Mouse (Mus musculus) hindbrain, embryonic 11.5 days (tissue): ENCODE measurements around the gene Commd1. TPM values are rescaled to one million over a fixed set of nuclear protein-coding genes. Genes with fewer than 3 reads are reported as not detected.

ENCODE experiments used
- ATAC-seq: fragments of 200-750 bp; cut with Nextera tagmentation; 2 replicates; pipeline ENCODE4 v1.8.0; 2017; ENCODE audit warnings: mild to moderate bottlenecking, moderate TSS enrichment, moderate library complexity; ENCODE audit not compliant: low FRiP score
- DNase-seq: peaks from one replicate; pipeline ENCODE4 v3.0.0-alpha.2; 2015; ENCODE audit warnings: low spot score
- H3K27ac ChIP-seq: fragments of 300-500 bp; sonication (generic); 2 replicates; pipeline ENCODE4 v1.5.1; 2014; ENCODE audit warnings: mild to moderate bottlenecking, low read depth, low read length
- H3K27me3 ChIP-seq: fragments of 300-500 bp; sonication (generic); 2 replicates; pipeline ENCODE4 v1.6.1; 2014; ENCODE audit warnings: mild to moderate bottlenecking, low read length, moderate library complexity, mixed read lengths; ENCODE audit not compliant: control insufficient read depth, insufficient read depth
- H3K36me3 ChIP-seq: fragments of 300-500 bp; sonication (generic); 2 replicates; pipeline ENCODE4 v1.6.1; 2014; ENCODE audit warnings: mild to moderate bottlenecking, low read length, moderate library complexity, mixed read lengths; ENCODE audit not compliant: control insufficient read depth, insufficient read depth
- H3K4me1 ChIP-seq: fragments of 300-500 bp; sonication (generic); replicated peaks from 2 replicates; pipeline ENCODE4 v1.6.1; 2014; ENCODE audit warnings: low read length, mixed read lengths; ENCODE audit not compliant: control insufficient read depth, insufficient read depth
- H3K4me2 ChIP-seq: fragments of 300-500 bp; sonication (generic); replicated peaks from 2 replicates; pipeline ENCODE4 v1.6.1; 2014; ENCODE audit warnings: mild to moderate bottlenecking, low read depth, low read length
- H3K4me3 ChIP-seq: fragments of 300-500 bp; sonication (generic); 2 replicates; pipeline ENCODE4 v1.5.1; 2014; ENCODE audit warnings: low read depth, low read length
- H3K9ac ChIP-seq: fragments of 300-500 bp; sonication (generic); 2 replicates; pipeline ENCODE4 v1.6.1; 2014; ENCODE audit warnings: low read depth, low read length
- H3K9me3 ChIP-seq: fragments of 300-500 bp; sonication (generic); 2 replicates; pipeline ENCODE4 v1.6.1; 2016; ENCODE audit warnings: low read length; ENCODE audit not compliant: control insufficient read depth
- WGBS: fragments of 180-500 bp; shearing (Covaris S2); extraction: QIAGEN DNeasy Blood & Tissue Kit; methylation state at CpG from one replicate; pipeline ENCODE4 v1.1.7; 2014; 5-methylcytosine and 5-hydroxymethylcytosine counted together
- polyA plus RNA-seq: library from polyadenylated mRNA; unstranded; fragments of >200 nt; fragmentation: Nextera tagmentation; extraction: Ambion mirVana; gene quantifications from 2 replicates; pipeline ENCODE4 v1.2.1, GENCODE M21; 2014

Gene Commd1
- polyA plus RNA-seq, 1 experiment from 2014 or later = 411 TPM

GRCm38 (mm10) chr11:22998308-22998707 is 16.1 kb upstream of the Commd1 start:
- Histone ChIP-seq H3K9ac (no peak overlapping the region), H3K27ac (no peak overlapping the region), H3K4me2 (no peak overlapping the region), H3K27me3 (no peaks in the 10 kb centered on the region), H3K4me1 (no peaks in the 10 kb centered on the region), H3K36me3 (peaks cover 22% of the 10 kb centered on the region), H3K9me3 (no peaks in the 10 kb centered on the region), H3K4me3 (no peak overlapping the region)
- 78% methylated on average over 1 of the region's 1 CpGs for WGBS
- DNase-seq (no peak), ATAC-seq (no peak)

DNA sequence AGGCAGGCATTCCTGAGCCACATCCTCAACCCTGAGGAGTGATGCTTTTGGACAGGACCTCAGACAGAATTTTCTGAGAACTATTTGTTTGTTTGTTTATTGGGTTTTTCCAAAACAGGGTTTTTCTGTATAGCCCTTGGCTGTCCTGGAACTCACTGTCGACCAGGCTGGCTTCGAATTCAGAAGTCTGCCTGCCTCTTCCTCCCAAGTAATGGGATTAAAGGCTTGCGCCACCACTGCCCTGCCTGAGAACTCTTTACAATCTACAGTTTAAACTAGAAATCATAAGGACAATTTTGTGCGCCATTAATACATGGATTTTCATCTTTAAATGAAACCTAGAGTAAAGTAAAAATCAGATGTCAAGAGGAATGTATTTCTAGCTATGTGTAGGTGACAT is 13.3 kb upstream of the Commd1 start:
- Histone ChIP-seq H3K4me3 (no peak overlapping the region), H3K4me1 (peaks cover 3% of the 10 kb centered on the region; the same call in 1 of the 2 replicates), H3K9me3 (no peaks in the 10 kb centered on the region), H3K9ac (no peak overlapping the region), H3K27ac (no peak overlapping the region), H3K36me3 (peaks cover 12% of the 10 kb centered on the region), H3K27me3 (no peaks in the 10 kb centered on the region), H3K4me2 (no peak overlapping the region)
- WGBS = 93% methylated on average over 4 of the region's 4 CpGs
- DNase-seq (no peak), ATAC-seq (no peak)

DNA sequence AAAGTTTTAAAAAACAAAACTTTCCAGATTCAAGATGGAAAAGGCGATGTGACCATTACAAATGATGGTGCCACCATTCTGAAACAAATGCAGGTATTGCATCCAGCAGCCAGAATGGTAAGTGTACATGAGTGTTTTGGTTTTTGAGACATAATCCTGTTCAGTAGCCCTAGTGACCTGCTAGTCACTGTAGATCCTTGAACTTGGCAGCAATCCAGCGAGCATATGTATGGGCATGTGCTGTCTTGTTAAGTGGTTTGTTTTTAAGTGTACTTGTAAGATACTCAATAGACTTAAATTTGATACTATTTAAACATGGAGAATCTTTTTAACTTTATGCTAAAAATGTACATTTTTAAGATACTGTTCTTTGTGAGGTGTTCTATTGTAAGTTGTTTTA is 12.1 kb upstream of the Commd1 start:
- no peak overlapping the region for H3K9ac ChIP-seq
- ATAC-seq = no peak
- H3K4me3 ChIP-seq = no peak overlapping the region
- H3K36me3 ChIP-seq = peaks cover 5% of the 10 kb centered on the region
- no peaks in the 10 kb centered on the region for H3K9me3 ChIP-seq
- H3K4me2 ChIP-seq = no peak overlapping the region
- no peak overlapping the region for H3K27ac ChIP-seq
- H3K27me3 ChIP-seq = no peaks in the 10 kb centered on the region
- peaks cover 3% of the 10 kb centered on the region; the same call in 1 of the 2 replicates for H3K4me1 ChIP-seq
- DNase-seq = no peak
- WGBS = 96% methylated on average over 2 of the region's 2 CpGs

DNA sequence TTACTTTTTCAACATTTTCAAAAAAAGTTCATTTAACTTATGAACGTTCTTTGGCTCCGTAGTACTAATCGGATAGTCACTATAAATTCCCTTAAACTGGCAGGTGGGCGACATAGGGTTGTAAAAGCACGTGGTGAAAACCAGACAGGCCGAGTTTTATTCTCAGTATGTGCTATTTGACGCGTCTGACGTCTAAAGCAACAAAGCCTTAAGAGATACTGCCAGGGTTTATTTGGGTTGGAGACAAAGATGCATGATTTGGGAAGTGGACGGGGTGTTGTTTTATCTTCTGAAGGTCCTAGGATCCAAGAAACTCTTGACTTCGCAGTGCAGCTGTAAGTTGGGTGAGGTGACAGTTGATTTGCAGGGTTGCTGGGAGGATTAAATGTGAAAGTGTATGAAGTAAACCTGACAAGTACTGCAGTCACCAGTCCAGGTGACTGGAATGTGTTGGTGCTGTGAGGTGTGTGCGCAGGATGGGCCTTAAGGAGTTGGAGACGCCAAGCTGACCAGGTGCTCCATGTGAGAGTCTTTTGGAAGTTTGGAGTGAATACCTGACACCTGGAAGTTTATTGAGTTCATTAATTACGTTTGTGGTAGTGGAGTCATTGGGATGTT is 9.1 kb upstream of the Commd1 start:
- 13% methylated on average over 14 of the region's 14 CpGs for WGBS
- H3K27ac ChIP-seq = no peak overlapping the region
- DNase-seq (no peak), ATAC-seq (no peak)
- no peaks in the 10 kb centered on the region for H3K27me3 ChIP-seq
- peak overlapping the region; percentile 96 for H3K4me3 ChIP-seq
- H3K4me2 ChIP-seq = peak overlapping the region; percentile 76
- no peaks in the 10 kb centered on the region for H3K9me3 ChIP-seq
- H3K36me3 ChIP-seq = peaks cover 2% of the 10 kb centered on the region; the same call in 1 of the 2 replicates
- peak overlapping the region; percentile 93 for H3K9ac ChIP-seq
- H3K4me1 ChIP-seq = peaks cover 3% of the 10 kb centered on the region; the same call in 1 of the 2 replicates

DNA sequence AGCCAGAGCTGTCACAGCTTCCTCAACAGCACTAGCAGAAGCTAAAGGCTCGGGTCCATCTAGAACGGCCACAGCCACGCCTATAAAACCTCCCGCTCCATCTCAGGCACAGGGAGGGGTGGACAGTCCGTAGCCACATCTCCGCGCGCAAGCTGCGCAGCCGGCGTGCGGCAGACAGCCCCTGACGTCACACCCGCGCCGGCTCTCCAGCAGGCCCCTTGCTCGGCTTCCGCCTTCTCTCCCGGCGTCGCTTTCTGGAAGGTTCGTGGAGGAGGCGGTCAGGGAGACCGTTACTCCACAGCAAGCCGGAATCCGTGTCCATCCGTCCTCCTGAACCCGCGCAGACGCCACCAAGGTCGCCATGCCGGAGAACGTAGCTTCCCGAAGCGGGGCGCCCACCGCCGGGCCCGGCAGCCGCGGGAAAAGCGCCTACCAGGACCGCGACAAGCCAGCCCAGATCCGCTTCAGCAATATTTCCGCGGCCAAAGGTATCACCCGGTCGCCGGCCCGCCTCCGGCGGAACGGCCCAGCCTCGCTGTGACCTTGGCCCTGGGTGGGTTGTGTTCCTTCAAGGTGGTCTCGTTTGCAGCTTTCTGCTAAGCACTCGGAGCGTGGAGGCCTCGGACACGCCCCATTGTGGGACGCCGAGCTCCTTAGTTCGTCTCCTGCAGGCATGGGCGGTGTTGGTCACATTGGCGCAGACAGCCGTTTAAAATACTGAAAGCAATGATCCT is 8.4 kb upstream of the Commd1 start, which contains the start of gene Cct4:
Gene Cct4 (plus strand): TSS at position 127 of the 734 bp plus-strand sequence.
- Histone ChIP-seq H3K4me1 (peaks cover 3% of the 10 kb centered on the region; the same call in 1 of the 2 replicates), H3K27ac (peak within 1 kb of the TSS; percentile 90), H3K27me3 (no peaks in the 10 kb centered on the region), H3K9ac (peak within 1 kb of the TSS; percentile 93), H3K9me3 (no peaks in the 10 kb centered on the region), H3K4me2 (peak within 1 kb of the TSS; percentile 76), H3K36me3 (peaks cover 2% of the 10 kb centered on the region; the same call in 1 of the 2 replicates), H3K4me3 (peak within 1 kb of the TSS; percentile 96)
- WGBS = 0% methylated on average over 66 of the region's 66 CpGs
- ATAC-seq (peak; percentile 100), DNase-seq (peak; percentile 94)

GRCm38 (mm10) chr11:22989786-22990185 is 7.6 kb upstream of the Commd1 start:
- Histone ChIP-seq H3K4me1 (peaks cover 3% of the 10 kb centered on the region; the same call in 1 of the 2 replicates), H3K9ac (peak overlapping the region; percentile 93), H3K4me2 (peak overlapping the region; percentile 76), H3K27me3 (no peaks in the 10 kb centered on the region), H3K9me3 (no peaks in the 10 kb centered on the region), H3K36me3 (peaks cover 2% of the 10 kb centered on the region; the same call in 1 of the 2 replicates), H3K27ac (peak overlapping the region; percentile 90; the same call in 1 of the 2 replicates), H3K4me3 (peak overlapping the region; percentile 96)
- ATAC-seq (peak; percentile 10), DNase-seq (no peak)
- WGBS = 63% methylated on average over 1 of the region's 1 CpGs

DNA sequence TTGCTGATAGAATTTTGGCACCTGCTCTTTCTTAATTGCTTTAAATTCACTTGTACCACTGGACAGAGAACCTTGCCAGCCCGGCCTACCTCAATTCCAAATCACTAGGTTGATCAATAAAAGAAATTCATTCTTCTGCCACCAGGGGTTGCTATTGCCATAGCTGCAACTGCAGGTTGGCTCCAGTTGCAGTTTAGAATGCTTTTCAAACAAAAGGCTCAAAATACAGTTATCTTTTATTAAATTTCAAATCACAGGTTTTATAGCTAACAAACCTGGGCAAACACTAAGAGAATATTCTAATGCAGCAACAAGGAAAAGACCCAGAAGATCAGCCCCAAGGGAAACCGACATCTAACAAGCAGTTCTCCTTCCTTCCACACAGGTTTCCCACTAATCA is 5.2 kb upstream of the Commd1 start:
- Histone ChIP-seq H3K27ac (no peak overlapping the region), H3K4me3 (no peak overlapping the region), H3K9me3 (no peaks in the 10 kb centered on the region), H3K36me3 (no peaks in the 10 kb centered on the region), H3K9ac (no peak overlapping the region), H3K4me1 (peaks cover 3% of the 10 kb centered on the region; the same call in 1 of the 2 replicates), H3K27me3 (no peaks in the 10 kb centered on the region), H3K4me2 (no peak overlapping the region)
- ATAC-seq (no peak), DNase-seq (peak; percentile 76)
- 58% methylated on average over 2 of the region's 2 CpGs for whole genome bisulfite sequencing

GRCm38 (mm10) chr11:22985510-22985909 is 3.3 kb upstream of the Commd1 start:
- WGBS = 81% methylated on average over 3 of the region's 3 CpGs
- Histone ChIP-seq H3K9ac (no peak overlapping the region), H3K4me2 (no peak overlapping the region), H3K9me3 (no peaks in the 10 kb centered on the region), H3K4me1 (peaks cover 5% of the 10 kb centered on the region; the same call in 1 of the 2 replicates), H3K27ac (no peak overlapping the region), H3K4me3 (no peak overlapping the region), H3K27me3 (no peaks in the 10 kb centered on the region), H3K36me3 (no peaks in the 10 kb centered on the region)
- no peak for DNase-seq
- no peak for ATAC-seq
